Mouse (Mus musculus): ENCODE results near the gene Zfp553. TPM values are rescaled to one million over a fixed set of nuclear protein-coding genes. Genes with fewer than 3 reads are reported as not detected.

The Zfp553 gene
- polyA plus RNA-seq, 1 experiment from 2014 or later, result 41.8 TPM

DNA sequence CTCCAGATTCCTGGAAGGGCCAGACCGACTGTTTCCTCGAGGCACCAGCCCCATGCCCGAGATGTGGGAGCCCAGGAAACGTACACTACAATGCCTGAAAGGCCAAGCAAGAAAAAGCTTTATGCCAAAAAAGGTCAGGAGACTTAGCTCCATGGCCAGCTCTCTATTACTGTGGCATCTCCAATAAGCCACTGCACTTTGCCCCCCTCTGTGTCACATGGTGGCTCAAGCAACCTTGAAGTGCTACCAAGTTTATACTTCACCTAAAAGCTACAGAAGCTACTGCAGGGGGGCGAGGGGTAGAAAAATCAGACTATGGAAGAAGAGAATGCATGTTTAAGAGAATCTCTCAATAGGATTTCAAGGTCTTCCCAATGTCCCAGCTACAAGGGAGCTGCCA is 39.9 kb upstream of the Zfp553 start:
- 91% methylated on average over 5 of the region's 5 CpGs for WGBS
- H3K4me1 ChIP-seq (replicated peaks; ENCODE audit: control insufficient read depth, insufficient read depth, low read length), result peaks cover 6% of the 10 kb centered on the region
- no peak overlapping the region for H3K9ac ChIP-seq (ENCODE audit: low read length)
- no peak overlapping the region for H3K27ac ChIP-seq (ENCODE audit: low read depth, low read length)
- DNase-seq (ENCODE audit: low spot score) (no peak), ATAC-seq (replicated peaks; ENCODE audit: low FRiP score) (no peak)
- no peaks in the 10 kb centered on the region for H3K9me3 ChIP-seq (ENCODE audit: control insufficient read depth, low read length)
- no peak overlapping the region for H3K4me3 ChIP-seq (ENCODE audit: low read depth, low read length)
- H3K27me3 ChIP-seq (ENCODE audit: control insufficient read depth, insufficient read depth, low read length), result no peaks in the 10 kb centered on the region
- no peak overlapping the region for H3K4me2 ChIP-seq (ENCODE audit: low read depth, low read length, severe bottlenecking)
- H3K36me3 ChIP-seq (ENCODE audit: control insufficient read depth, insufficient read depth, low read length), result peaks cover 21% of the 10 kb centered on the region

- DNase-seq (ENCODE audit: low spot score) (no peak), ATAC-seq (replicated peaks; ENCODE audit: low FRiP score) (no peak)
- Histone ChIP-seq H3K4me1 (replicated peaks; ENCODE audit: control insufficient read depth, insufficient read depth, low read length) (peaks cover 6% of the 10 kb centered on the region), H3K4me3 (ENCODE audit: low read depth, low read length) (no peak overlapping the region; the same call in 1 of the 2 replicates), H3K27me3 (ENCODE audit: control insufficient read depth, insufficient read depth, low read length) (no peaks in the 10 kb centered on the region), H3K27ac (ENCODE audit: low read depth, low read length) (no peak overlapping the region), H3K36me3 (ENCODE audit: control insufficient read depth, insufficient read depth, low read length) (peaks cover 21% of the 10 kb centered on the region), H3K9me3 (ENCODE audit: control insufficient read depth, low read length) (no peaks in the 10 kb centered on the region), H3K9ac (ENCODE audit: low read length) (no peak overlapping the region), H3K4me2 (ENCODE audit: low read depth, low read length, severe bottlenecking) (no peak overlapping the region)
- WGBS, result 95% methylated on average over 17 of the region's 17 CpGs
Observed at GRCm38 (mm10) chr7:127194011-127194632, 38.7 kb upstream of the Zfp553 start.

GRCm38 (mm10) chr7:127194633-127195029 is 38.2 kb upstream of the Zfp553 start:
- Histone ChIP-seq H3K9me3 (ENCODE audit: control insufficient read depth, low read length) (no peaks in the 10 kb centered on the region), H3K4me1 (replicated peaks; ENCODE audit: control insufficient read depth, insufficient read depth, low read length) (peaks cover 6% of the 10 kb centered on the region), H3K4me3 (ENCODE audit: low read depth, low read length) (peak overlapping the region; percentile 80), H3K4me2 (ENCODE audit: low read depth, low read length, severe bottlenecking) (peak overlapping the region; percentile 87), H3K27me3 (ENCODE audit: control insufficient read depth, insufficient read depth, low read length) (no peaks in the 10 kb centered on the region), H3K27ac (ENCODE audit: low read depth, low read length) (no peak overlapping the region), H3K9ac (ENCODE audit: low read length) (peak overlapping the region; percentile 89), H3K36me3 (ENCODE audit: control insufficient read depth, insufficient read depth, low read length) (peaks cover 23% of the 10 kb centered on the region)
- DNase-seq (ENCODE audit: low spot score) (no peak), ATAC-seq (replicated peaks; ENCODE audit: low FRiP score) (no peak)
- WGBS, result 85% methylated on average over 7 of the region's 7 CpGs

DNA sequence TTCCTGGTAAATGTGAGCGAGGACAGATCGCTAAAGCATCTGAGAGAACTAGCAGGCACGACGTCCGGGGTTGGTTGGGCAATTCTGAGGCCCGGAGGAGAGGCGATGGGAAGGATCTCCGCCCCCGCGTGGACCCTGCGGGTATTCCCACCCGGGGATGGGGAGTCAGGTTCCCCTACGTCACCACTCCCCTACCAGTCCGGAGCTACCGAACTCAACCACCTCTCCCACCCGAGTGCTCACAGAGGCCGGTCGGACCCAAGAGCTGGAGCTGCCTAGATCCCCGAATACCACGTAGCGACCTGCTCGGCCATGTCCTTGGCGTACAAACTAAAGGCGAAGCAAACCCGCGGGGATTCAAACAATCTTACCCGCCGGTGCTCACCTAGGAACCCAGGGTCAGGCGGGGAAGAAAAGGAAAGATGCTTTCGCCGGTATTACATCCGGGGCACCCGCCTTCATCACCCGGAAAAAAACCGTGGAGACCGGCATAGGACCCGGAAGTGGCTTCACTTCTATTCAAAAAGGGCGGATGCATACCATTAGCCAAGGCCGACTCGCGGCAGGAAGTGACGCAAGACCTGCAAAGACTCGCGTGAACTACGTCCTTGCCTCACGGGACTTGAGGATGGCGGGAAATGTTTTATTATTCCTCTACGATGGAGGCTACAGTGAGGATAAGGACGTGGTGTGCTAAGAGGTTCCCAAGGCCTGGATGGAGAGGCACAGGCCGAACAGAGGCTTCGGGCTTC is 37.1 kb upstream of the Zfp553 start, which contains the start of gene Cd2bp2:
Gene Cd2bp2 (minus strand): TSS at position 507 of the 752 bp plus-strand sequence.
- peaks cover 28% of the 10 kb centered on the region for H3K36me3 ChIP-seq (ENCODE audit: control insufficient read depth, insufficient read depth, low read length)
- under 1% methylated on average over 51 of the region's 51 CpGs for WGBS

DNA sequence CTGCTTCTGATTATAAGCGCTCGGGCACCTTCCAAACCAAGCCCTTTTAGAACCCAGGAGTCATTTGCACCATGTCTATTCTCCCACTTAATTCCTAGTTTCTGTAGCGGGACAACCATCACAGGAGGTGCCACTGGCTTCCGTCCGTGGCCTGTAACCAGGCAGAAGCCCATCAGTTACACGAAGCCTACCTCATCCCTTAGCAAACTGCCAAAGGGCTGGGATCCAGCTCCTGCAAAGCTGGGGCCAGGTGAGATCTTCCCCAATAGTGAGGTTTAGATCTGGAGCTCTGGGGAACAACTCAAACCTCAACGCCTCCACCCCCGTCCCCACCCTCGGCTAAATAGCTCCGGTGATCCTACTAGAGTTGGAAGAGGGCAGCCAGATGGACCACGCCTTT is 36.4 kb upstream of the Zfp553 start:
- Histone ChIP-seq H3K9ac (ENCODE audit: low read length) (peak overlapping the region; percentile 70), H3K27me3 (ENCODE audit: control insufficient read depth, insufficient read depth, low read length) (no peaks in the 10 kb centered on the region), H3K4me1 (replicated peaks; ENCODE audit: control insufficient read depth, insufficient read depth, low read length) (peaks cover 6% of the 10 kb centered on the region), H3K9me3 (ENCODE audit: control insufficient read depth, low read length) (no peaks in the 10 kb centered on the region), H3K27ac (ENCODE audit: low read depth, low read length) (peak overlapping the region; percentile 55; the same call in 1 of the 2 replicates), H3K36me3 (ENCODE audit: control insufficient read depth, insufficient read depth, low read length) (peaks cover 28% of the 10 kb centered on the region), H3K4me2 (ENCODE audit: low read depth, low read length, severe bottlenecking) (peak overlapping the region; percentile 87), H3K4me3 (ENCODE audit: low read depth, low read length) (peak overlapping the region; percentile 80)
- no peak for ATAC-seq (replicated peaks; ENCODE audit: low FRiP score)
- WGBS, result 64% methylated on average over 11 of the region's 11 CpGs
- DNase-seq (ENCODE audit: low spot score), result no peak

More for the DNA sequence above, 37.1 kb upstream of the Zfp553 start, which contains the start of gene Cd2bp2:
- peak within 1 kb of the TSS; percentile 87 for H3K4me2 ChIP-seq (ENCODE audit: low read depth, low read length, severe bottlenecking)
- DNase-seq (ENCODE audit: low spot score) (peak; percentile 95), ATAC-seq (replicated peaks; ENCODE audit: low FRiP score) (peak; percentile 97)
- peaks cover 6% of the 10 kb centered on the region for H3K4me1 ChIP-seq (replicated peaks; ENCODE audit: control insufficient read depth, insufficient read depth, low read length)
- peak within 1 kb of the TSS; percentile 82 for H3K27ac ChIP-seq (ENCODE audit: low read depth, low read length)
- H3K9me3 ChIP-seq (ENCODE audit: control insufficient read depth, low read length), result no peaks in the 10 kb centered on the region
- H3K27me3 ChIP-seq (ENCODE audit: control insufficient read depth, insufficient read depth, low read length), result no peaks in the 10 kb centered on the region
- H3K4me3 ChIP-seq (ENCODE audit: low read depth, low read length), result peak within 1 kb of the TSS; percentile 80
- H3K9ac ChIP-seq (ENCODE audit: low read length), result peak within 1 kb of the TSS; percentile 89

GRCm38 (mm10) chr7:127206606-127207005 is 26.3 kb upstream of the Zfp553 start:
- ATAC-seq (replicated peaks; ENCODE audit: low FRiP score) (no peak), DNase-seq (ENCODE audit: low spot score) (no peak)
- peak overlapping the region; percentile 89 for H3K9ac ChIP-seq (ENCODE audit: low read length)
- no peaks in the 10 kb centered on the region for H3K9me3 ChIP-seq (ENCODE audit: control insufficient read depth, low read length)
- H3K36me3 ChIP-seq (ENCODE audit: control insufficient read depth, insufficient read depth, low read length), result peaks cover 2% of the 10 kb centered on the region; the same call in 1 of the 2 replicates
- H3K4me1 ChIP-seq (replicated peaks; ENCODE audit: control insufficient read depth, insufficient read depth, low read length), result peaks cover 10% of the 10 kb centered on the region; the same call in 1 of the 2 replicates
- no peak overlapping the region for H3K27ac ChIP-seq (ENCODE audit: low read depth, low read length)
- WGBS, result 71% methylated on average over 2 of the region's 2 CpGs
- H3K4me3 ChIP-seq (ENCODE audit: low read depth, low read length), result peak overlapping the region; percentile 88
- no peaks in the 10 kb centered on the region for H3K27me3 ChIP-seq (ENCODE audit: control insufficient read depth, insufficient read depth, low read length)
- H3K4me2 ChIP-seq (ENCODE audit: low read depth, low read length, severe bottlenecking), result peak overlapping the region; percentile 99

- DNase-seq (ENCODE audit: low spot score), result peak; percentile 71
- Histone ChIP-seq H3K36me3 (ENCODE audit: control insufficient read depth, insufficient read depth, low read length) (peaks cover 2% of the 10 kb centered on the region; the same call in 1 of the 2 replicates), H3K4me3 (ENCODE audit: low read depth, low read length) (peak overlapping the region; percentile 88), H3K27me3 (ENCODE audit: control insufficient read depth, insufficient read depth, low read length) (no peaks in the 10 kb centered on the region; the same call in 1 of the 2 replicates), H3K9ac (ENCODE audit: low read length) (peak overlapping the region; percentile 89), H3K4me2 (ENCODE audit: low read depth, low read length, severe bottlenecking) (peak overlapping the region; percentile 99), H3K4me1 (replicated peaks; ENCODE audit: control insufficient read depth, insufficient read depth, low read length) (peaks cover 10% of the 10 kb centered on the region; the same call in 1 of the 2 replicates), H3K27ac (ENCODE audit: low read depth, low read length) (peak overlapping the region; percentile 77), H3K9me3 (ENCODE audit: control insufficient read depth, low read length) (no peaks in the 10 kb centered on the region)
- under 1% methylated on average over 49 of the region's 53 CpGs for WGBS
- ATAC-seq (replicated peaks; ENCODE audit: low FRiP score), result peak; percentile 36
Observed at GRCm38 (mm10) chr7:127207374-127208294, 25.2 kb upstream of the Zfp553 start.

DNA sequence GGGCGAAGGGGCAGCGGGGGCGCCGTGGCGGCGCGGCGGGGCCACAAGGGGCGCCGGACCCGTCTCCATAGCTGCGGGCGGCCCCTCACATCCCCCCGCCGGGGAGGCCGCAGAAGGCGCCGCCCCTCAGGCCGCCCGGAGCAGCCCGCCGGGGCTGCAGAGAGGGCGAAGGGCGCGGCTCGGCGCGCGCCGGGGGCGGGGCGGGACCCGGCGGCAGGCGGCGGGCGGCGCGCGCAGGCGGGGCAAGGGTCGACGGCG is 24.6 kb upstream of the Zfp553 start, which contains the start of gene Tbc1d10b:
Gene Tbc1d10b (minus strand): TSS at position 174 of the 258 bp plus-strand sequence.
- H3K27me3 ChIP-seq (ENCODE audit: control insufficient read depth, insufficient read depth, low read length), result no peaks in the 10 kb centered on the region; the same call in 1 of the 2 replicates
- H3K36me3 ChIP-seq (ENCODE audit: control insufficient read depth, insufficient read depth, low read length), result peaks cover 2% of the 10 kb centered on the region; the same call in 1 of the 2 replicates
- WGBS, result under 1% methylated on average over 33 of the region's 44 CpGs
- H3K27ac ChIP-seq (ENCODE audit: low read depth, low read length), result peak within 1 kb of the TSS; percentile 77
- peak within 1 kb of the TSS; percentile 99 for H3K4me2 ChIP-seq (ENCODE audit: low read depth, low read length, severe bottlenecking)
- ATAC-seq (replicated peaks; ENCODE audit: low FRiP score), result peak; percentile 47
- DNase-seq (ENCODE audit: low spot score), result no peak
- peak within 1 kb of the TSS; percentile 89 for H3K9ac ChIP-seq (ENCODE audit: low read length)
- H3K4me1 ChIP-seq (replicated peaks; ENCODE audit: control insufficient read depth, insufficient read depth, low read length), result peaks cover 10% of the 10 kb centered on the region; the same call in 1 of the 2 replicates
- no peaks in the 10 kb centered on the region for H3K9me3 ChIP-seq (ENCODE audit: control insufficient read depth, low read length)
- H3K4me3 ChIP-seq (ENCODE audit: low read depth, low read length), result peak within 1 kb of the TSS; percentile 88

Data from forebrain, embryonic 11.5 days (tissue).